ENCODE assay signal across 11 mouse cellular contexts in the genomic region with DNA sequence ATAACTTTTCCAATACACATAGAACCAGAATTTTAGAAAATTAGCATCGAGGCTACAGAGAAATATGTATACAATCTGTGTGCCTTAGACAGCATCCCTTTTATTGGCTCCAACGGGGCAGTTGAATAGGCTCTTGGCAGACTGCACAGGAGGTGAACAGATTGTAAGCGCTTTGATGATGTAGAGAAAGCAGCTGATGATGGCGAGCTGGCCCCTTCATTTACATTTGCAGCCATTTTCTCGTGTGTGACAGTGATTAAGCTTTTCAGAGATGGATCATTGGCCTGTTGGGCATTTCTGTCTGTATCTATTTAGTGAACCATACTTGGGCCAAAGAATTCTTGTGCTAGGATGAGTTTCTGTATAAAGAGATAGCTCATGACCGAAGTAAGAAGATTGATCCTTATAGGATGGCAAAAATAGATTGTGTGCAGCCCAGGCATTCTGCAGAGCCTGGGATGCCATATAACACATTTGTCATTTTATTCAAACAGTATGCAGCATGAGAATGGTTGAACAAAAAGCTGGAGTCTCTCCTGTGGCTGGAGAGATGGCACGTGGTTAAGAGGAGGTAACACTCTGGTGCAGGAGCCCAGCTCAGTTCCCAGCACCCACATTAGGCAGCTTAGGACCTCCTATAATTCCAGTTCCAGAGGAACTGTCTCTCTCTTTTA.
A peak's percentile ranks its signal among the peaks of the same experiment; 100 is the strongest.
DNase-seq lines count a peak whose midpoint lies in the region; ATAC-seq and TF ChIP-seq lines count a peak whose summit lies in the region.
"Had no signal": no experiment of that assay in that cellular context is flagged by ENCODE, and none has a peak within 500 bp of the region (broad histone marks: within the 10 kb centered on the region; RNA-seq: fewer than 3 reads in every experiment).

No protein-coding gene starts in this region.

- H3K27ac ChIP-seq in limb, embryonic 14.5 days (replicated peaks; ENCODE audit: low read depth, low read length), result 0 out of 2 replicates have a peak overlapping the region, but pooled peaks have one; percentile 13
- H3K27ac ChIP-seq in limb, embryonic 10.5 days, result no peak overlapping the region
- peak overlapping the region; percentile 79 for H3K27ac ChIP-seq in forebrain, embryonic 14.5 days (ENCODE audit: low read depth, low read length)
- H3K27ac ChIP-seq: limb, embryonic 13.5 days had no signal

- no peak for TF ChIP-seq POLR2A in limb, embryonic 14.5 days (IDR thresholded peaks at IDR 0.05; ENCODE audit: borderline replicate concordance, extremely low read depth, insufficient read depth, insufficient read length)

- H3K4me2 ChIP-seq in limb, embryonic 14.5 days (replicated peaks; ENCODE audit: low read depth, low read length, severe bottlenecking), result no peak overlapping the region
- H3K4me2 ChIP-seq in forebrain, embryonic 14.5 days (ENCODE audit: low read length), result no peak overlapping the region
- H3K4me2 ChIP-seq: limb, embryonic 13.5 days had no signal

- no peaks in the 10 kb centered on the region for H3K27me3 ChIP-seq in limb, embryonic 14.5 days (ENCODE audit: control insufficient read depth, insufficient read depth, low read length)
- H3K27me3 ChIP-seq in limb, embryonic 10.5 days (ENCODE audit: low read depth, poor library complexity, severe bottlenecking), result no peaks in the 10 kb centered on the region
- H3K27me3 ChIP-seq in forebrain, embryonic 14.5 days (replicated peaks; ENCODE audit: control insufficient read depth, insufficient read depth, low read length), result no peaks in the 10 kb centered on the region
- H3K27me3 ChIP-seq: limb, embryonic 13.5 days had no signal

- H3K9me3 ChIP-seq in limb, embryonic 14.5 days (ENCODE audit: control insufficient read depth, low read length), result peaks cover 6% of the 10 kb centered on the region; the same call in 1 of the 2 replicates
- H3K9me3 ChIP-seq in limb, embryonic 10.5 days (replicated peaks), result no peaks in the 10 kb centered on the region
- H3K9me3 ChIP-seq in forebrain, embryonic 14.5 days (replicated peaks; ENCODE audit: control insufficient read depth, low read length), result peaks cover 3% of the 10 kb centered on the region; the same call in 1 of the 2 replicates
- H3K9me3 ChIP-seq: limb, embryonic 13.5 days had no signal

- no peaks in the 10 kb centered on the region for H3K36me3 ChIP-seq in limb, embryonic 14.5 days (ENCODE audit: control insufficient read depth, insufficient read depth, low read length)
- peaks cover 5% of the 10 kb centered on the region for H3K36me3 ChIP-seq in limb, embryonic 10.5 days
- no peaks in the 10 kb centered on the region for H3K36me3 ChIP-seq in forebrain, embryonic 14.5 days (ENCODE audit: control insufficient read depth, insufficient read depth, low read length)
- H3K36me3 ChIP-seq: limb, embryonic 13.5 days had no signal

- WGBS in limb, embryonic 14.5 days, result 65% methylated on average over 7 of the region's 7 CpGs
- WGBS in limb, embryonic 10.5 days, result 76% methylated on average over 7 of the region's 7 CpGs
- whole genome bisulfite sequencing in forebrain, embryonic 14.5 days, result 28% methylated on average over 7 of the region's 7 CpGs

- H3K4me1 ChIP-seq in limb, embryonic 14.5 days (ENCODE audit: control insufficient read depth, insufficient read depth, low read length), result peaks cover 15% of the 10 kb centered on the region
- H3K4me1 ChIP-seq in limb, embryonic 10.5 days, result peaks cover 12% of the 10 kb centered on the region
- peaks cover 14% of the 10 kb centered on the region for H3K4me1 ChIP-seq in forebrain, embryonic 14.5 days (ENCODE audit: control insufficient read depth, insufficient read depth, low read length)

- no peak overlapping the region for H3K9ac ChIP-seq in limb, embryonic 14.5 days (ENCODE audit: low read depth, low read length, severe bottlenecking)
- H3K9ac ChIP-seq in forebrain, embryonic 14.5 days (ENCODE audit: low read length), result no peak overlapping the region
- H3K9ac ChIP-seq: limb, embryonic 13.5 days had no signal

- no peak for DNase-seq in cerebellum, postnatal 4 days (ENCODE audit: low spot score in 2 of 2)
- DNase-seq in limb, embryonic 14.5 days (ENCODE audit: low spot score), result no peak
- no peak for DNase-seq in limb, embryonic 10.5 days (ENCODE audit: low spot score)
- peak; percentile 92 for DNase-seq in forebrain, embryonic 14.5 days (ENCODE audit: low spot score)
- DNase-seq in layer of hippocampus, postnatal 10 days (ENCODE audit: low spot score in 2 of 2), result peak; percentile 29 to 49
- DNase-seq in Muller cell, postnatal 12 days (ENCODE audit: inconsistent ontology term), result no peak
- DNase-seq: heart, adult 18-20 months; heart, postnatal 4 days had no signal

- H3K4me3 ChIP-seq in limb, embryonic 14.5 days (replicated peaks; ENCODE audit: low read length), result no peak overlapping the region
- H3K4me3 ChIP-seq in limb, embryonic 10.5 days, result no peak overlapping the region
- no peak overlapping the region for H3K4me3 ChIP-seq in forebrain, embryonic 14.5 days (ENCODE audit: low read depth, low read length)
- H3K4me3 ChIP-seq: limb, embryonic 13.5 days had no signal

- ATAC-seq in cerebellum, adult (ENCODE audit: insufficient number of reproducible peaks, low FRiP score, low TSS enrichment), result peak; percentile 74
- no peak for ATAC-seq in limb, embryonic 14.5 days (ENCODE audit: low FRiP score, low read depth)
- ATAC-seq in forebrain, embryonic 14.5 days, result peak; percentile 84
- ATAC-seq in monocyte, adult 5-6 weeks (replicated peaks; ENCODE audit: insufficient number of reproducible peaks, low FRiP score, low TSS enrichment, poor library complexity, severe bottlenecking), result no peak

Comparison
In these comparisons a context has a peak if more than half of its experiments do, and no peak if none do; other contexts are left out.
1. ATAC-seq: peak in cerebellum, adult (single experiment) and forebrain, embryonic 14.5 days (single experiment); none in limb, embryonic 14.5 days (single experiment) and monocyte, adult 5-6 weeks (single experiment).
2. DNase-seq: peak in forebrain, embryonic 14.5 days (single experiment) and layer of hippocampus, postnatal 10 days (2 of 2); none in cerebellum, postnatal 4 days (0 of 2), limb, embryonic 14.5 days (single experiment), limb, embryonic 10.5 days (single experiment) and Muller cell, postnatal 12 days (single experiment).